ENCODE assay signal across 10 mouse cellular contexts in the genomic region with DNA sequence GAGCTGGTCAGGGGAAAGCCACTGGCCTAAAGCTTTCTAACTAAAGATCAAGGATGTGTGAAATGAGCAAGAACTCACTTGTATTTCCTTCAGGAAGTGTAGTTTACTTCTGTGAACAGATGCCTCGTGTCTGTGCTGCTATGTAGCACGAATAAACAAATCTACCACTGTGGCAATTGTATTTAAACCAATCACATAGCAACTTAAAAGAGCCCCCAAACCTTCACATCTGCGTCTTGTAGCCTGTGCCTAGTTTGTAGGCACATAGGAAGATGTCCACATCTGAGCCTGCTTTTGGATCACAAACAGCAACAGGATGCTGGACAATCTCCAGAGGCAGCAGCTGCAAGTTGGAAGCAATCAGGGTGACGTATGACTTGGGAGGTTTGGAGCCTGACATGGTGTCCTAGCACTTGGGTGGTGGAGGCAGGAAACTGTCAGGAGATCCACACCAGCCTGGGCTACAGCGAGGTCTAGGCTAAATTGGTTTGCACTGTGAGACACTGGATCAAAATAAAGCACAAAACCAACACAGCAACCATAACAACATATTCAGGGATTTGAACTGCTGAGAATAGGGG. TPM values are rescaled to one million over a fixed set of nuclear protein-coding genes. Genes with fewer than 3 reads are reported as not detected.
DNase-seq lines count a peak whose midpoint lies in the region; ATAC-seq lines count a peak whose summit lies in the region.
"Had no signal": no experiment of that assay in that cellular context is flagged by ENCODE, and none has a peak within 500 bp of the region (broad histone marks: within the 10 kb centered on the region; RNA-seq: fewer than 3 reads in every experiment).

No protein-coding gene starts in this region.

- H3K9ac ChIP-seq in stomach, embryonic 15.5 days = no peak overlapping the region
- no peak overlapping the region for H3K9ac ChIP-seq in forebrain, embryonic 13.5 days
- H3K9ac ChIP-seq: embryonic facial prominence, embryonic 12.5 days; liver, embryonic 14.5 days had no signal

- H3K27me3 ChIP-seq in stomach, embryonic 15.5 days (replicated peaks) = no peaks in the 10 kb centered on the region
- H3K27me3 ChIP-seq in forebrain, embryonic 13.5 days = 0 out of 2 replicates have a peak, but pooled peaks cover 4% of the 10 kb centered on the region

- DNase-seq in layer of hippocampus, adult 11-12 months (ENCODE audit: low spot score) = peak; percentile 34
- DNase-seq in layer of hippocampus, adult 9-10 months (ENCODE audit: low spot score) = no peak
- DNase-seq in heart, postnatal 25 days (ENCODE audit: low spot score) = peak; percentile 72
- DNase-seq in kidney, postnatal 14 days = peak; percentile 80
- no peak for DNase-seq in right cerebral cortex, postnatal 10 days (ENCODE audit: low spot score in 2 of 2)
- DNase-seq in cerebellum, adult 18-20 months = no peak

- H3K4me2 ChIP-seq in stomach, embryonic 15.5 days = no peak overlapping the region
- H3K4me2 ChIP-seq in forebrain, embryonic 13.5 days = no peak overlapping the region
- H3K4me2 ChIP-seq: embryonic facial prominence, embryonic 12.5 days had no signal

- 38% methylated on average over 5 of the region's 5 CpGs for WGBS in stomach, embryonic 15.5 days
- WGBS in forebrain, embryonic 13.5 days = 82% methylated on average over 5 of the region's 5 CpGs

- peak overlapping the region; percentile 71 for H3K27ac ChIP-seq in stomach, embryonic 15.5 days
- H3K27ac ChIP-seq in forebrain, embryonic 13.5 days = no peak overlapping the region
- H3K27ac ChIP-seq: embryonic facial prominence, embryonic 12.5 days; liver, embryonic 14.5 days had no signal

- no peak overlapping the region for H3K4me3 ChIP-seq in stomach, embryonic 15.5 days (replicated peaks)
- H3K4me3 ChIP-seq in forebrain, embryonic 13.5 days = no peak overlapping the region
- H3K4me3 ChIP-seq: embryonic facial prominence, embryonic 12.5 days had no signal

- intact Hi-C loops in heart, postnatal 25 days (cut with DNase I) = no loop called here

- no peaks in the 10 kb centered on the region for H3K36me3 ChIP-seq in stomach, embryonic 15.5 days
- H3K36me3 ChIP-seq in forebrain, embryonic 13.5 days (ENCODE audit: poor library complexity, severe bottlenecking) = no peaks in the 10 kb centered on the region
- H3K36me3 ChIP-seq: embryonic facial prominence, embryonic 12.5 days had no signal

- H3K4me1 ChIP-seq in stomach, embryonic 15.5 days = peaks cover 4% of the 10 kb centered on the region; the same call in 1 of the 2 replicates
- peaks cover 9% of the 10 kb centered on the region for H3K4me1 ChIP-seq in forebrain, embryonic 13.5 days

- peak; percentile 76; the same call in 1 of the 2 replicates for ATAC-seq in stomach, embryonic 15.5 days (ENCODE audit: insufficient read depth, low FRiP score, low read depth)
- ATAC-seq in forebrain, embryonic 13.5 days = no peak

- H3K9me3 ChIP-seq in stomach, embryonic 15.5 days = no peaks in the 10 kb centered on the region
- no peaks in the 10 kb centered on the region for H3K9me3 ChIP-seq in forebrain, embryonic 13.5 days (replicated peaks)
- H3K9me3 ChIP-seq: embryonic facial prominence, embryonic 12.5 days had no signal

RNA-seq across cellular contexts. Expression of gene Gucy2c, which starts 7.9 kb away (rescaled TPM):
- total RNA-seq in heart, postnatal 25 days (2021) = not detected
- polyA plus RNA-seq in stomach, embryonic 15.5 days (2015; fragmentation: Nextera tagmentation; extraction: Ambion mirVana) = 13.3 and 16.7 TPM in 2 replicates
- polyA plus RNA-seq in forebrain, embryonic 13.5 days (2015; fragmentation: Nextera tagmentation; extraction: Ambion mirVana) = 0.13 TPM in 2 replicates

RNA-seq across cellular contexts. Expression of gene Hist4h4, which starts 14.7 kb away (rescaled TPM):
- 10 to 100 TPM in 1 of 2 experiments, 1 to 10 TPM in 1; 8.3 to 11.5 TPM for total RNA-seq in heart, postnatal 25 days (2021)
- 0.49 and 0.72 TPM in 2 replicates for polyA plus RNA-seq in stomach, embryonic 15.5 days (2015; fragmentation: Nextera tagmentation; extraction: Ambion mirVana)
- polyA plus RNA-seq in forebrain, embryonic 13.5 days (2015; fragmentation: Nextera tagmentation; extraction: Ambion mirVana) = 0.97 and 1.2 TPM in 2 replicates

RNA-seq across cellular contexts. Expression of gene H2afj, which starts 18.6 kb away (rescaled TPM):
- total RNA-seq in heart, postnatal 25 days (2021) = 10 to 100 TPM; 28.3 to 33.9 TPM
- 166 and 190 TPM in 2 replicates for polyA plus RNA-seq in stomach, embryonic 15.5 days (2015; fragmentation: Nextera tagmentation; extraction: Ambion mirVana)
- polyA plus RNA-seq in forebrain, embryonic 13.5 days (2015; fragmentation: Nextera tagmentation; extraction: Ambion mirVana) = 125 and 140 TPM in 2 replicates

RNA-seq across cellular contexts. Expression of gene BC049715, which starts 37.9 kb away (rescaled TPM):
- 1 to 10 TPM in 1 of 2 experiments, under 1 TPM in 1; 0.62 to 2.0 TPM for total RNA-seq in heart, postnatal 25 days (2021)
- 1.2 and 1.5 TPM in 2 replicates for polyA plus RNA-seq in stomach, embryonic 15.5 days (2015; fragmentation: Nextera tagmentation; extraction: Ambion mirVana)
- polyA plus RNA-seq in forebrain, embryonic 13.5 days (2015; fragmentation: Nextera tagmentation; extraction: Ambion mirVana) = 0.85 and 1.9 TPM in 2 replicates

RNA-seq across cellular contexts. Expression of gene Wbp11, which starts 38.6 kb away (rescaled TPM):
- 10 to 100 TPM; 57.0 to 63.3 TPM for total RNA-seq in heart, postnatal 25 days (2021)
- 83.7 and 93.7 TPM in 2 replicates for polyA plus RNA-seq in stomach, embryonic 15.5 days (2015; fragmentation: Nextera tagmentation; extraction: Ambion mirVana)
- 94.5 and 98.8 TPM in 2 replicates for polyA plus RNA-seq in forebrain, embryonic 13.5 days (2015; fragmentation: Nextera tagmentation; extraction: Ambion mirVana)

Comparison
In these comparisons a context has a peak if more than half of its experiments do, and no peak if none do; other contexts are left out.
1. DNase-seq: peak in layer of hippocampus, adult 11-12 months (single experiment), heart, postnatal 25 days (single experiment) and kidney, postnatal 14 days (single experiment); none in layer of hippocampus, adult 9-10 months (single experiment), right cerebral cortex, postnatal 10 days (0 of 2) and cerebellum, adult 18-20 months (0 of 2).
2. RNA of gene Gucy2c, which starts 7.9 kb away (polyA plus RNA-seq): 13.3 to 16.7 TPM in stomach, embryonic 15.5 days; 0.13 TPM in forebrain, embryonic 13.5 days; every median in the first group is over 10 times any median in the second.